Mouse (Mus musculus): ENCODE data around the gene Brox.

Brox gene

GRCm38 (mm10) chr1:183272867-183273818, 23.9 kb downstream of the Brox start:
- DNase-seq (ENCODE audit: inconsistent ontology term): peak; percentile 35

- DNase-seq (ENCODE audit: inconsistent ontology term): no peak
These were observed 29.4 kb downstream of the Brox start for GRCm38 (mm10) chr1:183267666-183268065.

GRCm38 (mm10) chr1:183265921-183266467, 31.1 kb downstream of the Brox start:
- no peak for DNase-seq (ENCODE audit: inconsistent ontology term)

GRCm38 (mm10) chr1:183264145-183265008, 32.7 kb downstream of the Brox start:
- DNase-seq (ENCODE audit: inconsistent ontology term): no peak

GRCm38 (mm10) chr1:183252574-183252973, 44.5 kb downstream of the Brox start:
- no peak for DNase-seq (ENCODE audit: inconsistent ontology term)

- no peak for DNase-seq (ENCODE audit: inconsistent ontology term)
These were observed 45.3 kb downstream of the Brox start for GRCm38 (mm10) chr1:183251818-183252217.

GRCm38 (mm10) chr1:183250612-183251011, 46.5 kb downstream of the Brox start:
- DNase-seq (ENCODE audit: inconsistent ontology term): no peak

- DNase-seq (ENCODE audit: inconsistent ontology term): no peak
These were observed 48.9 kb downstream of the Brox start for GRCm38 (mm10) chr1:183248144-183248543.

- no peak for DNase-seq (ENCODE audit: inconsistent ontology term)
These were observed 53.8 kb downstream of the Brox start for GRCm38 (mm10) chr1:183243293-183243692.

GRCm38 (mm10) chr1:183237901-183238300, 59.2 kb downstream of the Brox start:
- DNase-seq (ENCODE audit: inconsistent ontology term): peak; percentile 30

GRCm38 (mm10) chr1:183236460-183236859, 60.6 kb downstream of the Brox start:
- no peak for DNase-seq (ENCODE audit: inconsistent ontology term)

GRCm38 (mm10) chr1:183233679-183234174, 63.3 kb downstream of the Brox start:
- no peak for DNase-seq (ENCODE audit: inconsistent ontology term)

GRCm38 (mm10) chr1:183232985-183233678, 63.9 kb downstream of the Brox start:
- no peak for DNase-seq (ENCODE audit: inconsistent ontology term)

- peak; percentile 22 for DNase-seq (ENCODE audit: inconsistent ontology term)
These were observed 69.6 kb downstream of the Brox start for GRCm38 (mm10) chr1:183227469-183227868.

Measured in Muller cell, postnatal 12 days (primary cell).